Mouse (Mus musculus): ENCODE results near the gene Slc16a14. TPM values are rescaled to one million over a fixed set of nuclear protein-coding genes. Genes with fewer than 3 reads are reported as not detected.

Gene Slc16a14
- polyA plus RNA-seq, 1 experiment from 2014 or later: 0.27 TPM

DNA sequence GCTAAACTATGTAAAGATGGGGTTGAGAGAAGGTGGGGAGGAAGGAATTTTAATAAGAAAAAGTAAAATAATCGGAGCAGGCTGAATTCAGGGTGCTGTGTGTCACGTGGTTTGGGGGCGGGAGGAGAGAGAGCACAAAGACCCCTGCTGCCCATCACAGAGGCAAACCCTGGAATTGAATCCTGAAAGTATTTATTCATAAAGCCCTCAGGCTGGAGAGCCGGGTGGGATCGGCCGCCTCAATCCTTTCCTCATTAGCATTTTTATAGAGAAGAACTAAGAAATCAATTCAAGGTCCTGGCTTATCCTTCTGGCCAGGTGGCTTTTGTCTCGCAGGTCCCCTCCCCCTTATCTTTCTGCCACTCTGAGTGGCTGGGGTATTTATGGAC lies 44.9 kb downstream of the Slc16a14 start:
- Histone ChIP-seq H3K4me1 (ENCODE audit: control insufficient read depth, insufficient read depth, low read length) (no peaks in the 10 kb centered on the region), H3K27me3 (replicated peaks; ENCODE audit: control insufficient read depth, insufficient read depth, low read length) (no peaks in the 10 kb centered on the region), H3K4me3 (ENCODE audit: low read length) (no peak overlapping the region), H3K4me2 (ENCODE audit: low read depth, low read length) (no peak overlapping the region), H3K9me3 (ENCODE audit: control insufficient read depth, low read length) (no peaks in the 10 kb centered on the region), H3K36me3 (ENCODE audit: control insufficient read depth, insufficient read depth, low read length) (no peaks in the 10 kb centered on the region), H3K9ac (ENCODE audit: low read depth, low read length) (no peak overlapping the region), H3K27ac (ENCODE audit: low read length) (no peak overlapping the region)
- no peak for ATAC-seq
- 39% methylated on average over 7 of the region's 7 CpGs for WGBS

DNA sequence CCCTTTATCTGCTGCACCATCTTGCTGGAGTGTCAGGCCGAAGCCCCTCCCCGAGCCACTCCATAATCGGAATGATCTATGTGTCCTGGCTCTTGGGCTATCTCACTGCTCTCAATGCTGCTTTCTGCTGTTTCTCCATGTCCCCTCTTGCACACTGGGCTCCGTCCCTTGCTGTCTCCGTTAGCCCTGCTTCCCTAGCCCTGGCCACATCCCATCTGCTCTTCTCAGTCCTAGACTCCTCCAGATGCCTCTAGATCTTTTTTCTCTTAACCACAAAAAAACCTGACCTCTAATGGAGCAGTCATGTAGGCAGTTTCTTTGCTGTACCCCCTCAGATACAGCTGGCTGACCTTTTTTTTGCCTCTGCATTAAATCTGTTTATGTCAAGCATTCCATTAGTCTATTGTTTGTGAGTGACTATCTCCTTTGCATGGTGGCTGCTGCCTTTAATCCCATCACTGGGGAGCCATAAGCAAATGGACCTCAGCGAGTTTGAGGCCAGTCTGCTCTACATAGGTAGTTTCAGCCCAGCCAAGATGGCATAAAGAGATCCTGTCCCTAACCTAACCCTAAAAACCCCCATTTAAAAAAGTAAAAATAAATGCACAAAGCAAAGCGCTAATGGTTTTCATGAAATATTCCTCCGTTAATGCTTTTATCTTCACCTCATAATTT lies 45.5 kb downstream of the Slc16a14 start:
- no peak overlapping the region for H3K9ac ChIP-seq (ENCODE audit: low read depth, low read length)
- no peak overlapping the region for H3K4me2 ChIP-seq (ENCODE audit: low read depth, low read length)
- no peaks in the 10 kb centered on the region for H3K36me3 ChIP-seq (ENCODE audit: control insufficient read depth, insufficient read depth, low read length)
- H3K4me1 ChIP-seq (ENCODE audit: control insufficient read depth, insufficient read depth, low read length): no peaks in the 10 kb centered on the region
- H3K4me3 ChIP-seq (ENCODE audit: low read length): no peak overlapping the region
- no peaks in the 10 kb centered on the region for H3K27me3 ChIP-seq (replicated peaks; ENCODE audit: control insufficient read depth, insufficient read depth, low read length)
- H3K9me3 ChIP-seq (ENCODE audit: control insufficient read depth, low read length): no peaks in the 10 kb centered on the region
- ATAC-seq: no peak
- WGBS: 61% methylated on average over 8 of the region's 8 CpGs
- no peak overlapping the region for H3K27ac ChIP-seq (ENCODE audit: low read length)

DNA sequence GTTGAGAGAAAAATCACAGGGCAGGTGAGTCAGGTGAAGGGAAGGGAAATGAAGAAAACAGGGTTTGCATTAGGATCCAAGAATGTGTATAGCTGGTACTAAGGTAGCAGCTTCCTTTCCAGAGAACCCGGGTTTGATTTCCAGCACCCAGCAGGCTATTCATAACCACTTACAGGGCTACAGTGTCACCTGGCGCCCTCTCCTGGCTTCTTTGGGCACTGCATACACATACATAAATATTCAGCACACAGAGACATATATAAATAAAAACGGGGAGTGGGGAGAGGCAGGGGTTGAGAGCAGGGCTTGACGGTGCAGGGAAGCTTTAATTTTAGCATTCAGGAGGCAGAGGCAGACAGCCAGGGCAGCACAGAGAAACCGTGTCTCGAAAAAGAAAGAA lies 49.0 kb downstream of the Slc16a14 start:
- no peaks in the 10 kb centered on the region for H3K4me1 ChIP-seq (ENCODE audit: control insufficient read depth, insufficient read depth, low read length)
- no peak overlapping the region for H3K9ac ChIP-seq (ENCODE audit: low read depth, low read length)
- no peaks in the 10 kb centered on the region for H3K36me3 ChIP-seq (ENCODE audit: control insufficient read depth, insufficient read depth, low read length)
- no peaks in the 10 kb centered on the region for H3K9me3 ChIP-seq (ENCODE audit: control insufficient read depth, low read length)
- H3K27ac ChIP-seq (ENCODE audit: low read length): no peak overlapping the region
- no peak overlapping the region for H3K4me2 ChIP-seq (ENCODE audit: low read depth, low read length)
- H3K4me3 ChIP-seq (ENCODE audit: low read length): no peak overlapping the region
- 87% methylated on average over 6 of the region's 6 CpGs for WGBS
- no peaks in the 10 kb centered on the region for H3K27me3 ChIP-seq (replicated peaks; ENCODE audit: control insufficient read depth, insufficient read depth, low read length)
- no peak for ATAC-seq

DNA sequence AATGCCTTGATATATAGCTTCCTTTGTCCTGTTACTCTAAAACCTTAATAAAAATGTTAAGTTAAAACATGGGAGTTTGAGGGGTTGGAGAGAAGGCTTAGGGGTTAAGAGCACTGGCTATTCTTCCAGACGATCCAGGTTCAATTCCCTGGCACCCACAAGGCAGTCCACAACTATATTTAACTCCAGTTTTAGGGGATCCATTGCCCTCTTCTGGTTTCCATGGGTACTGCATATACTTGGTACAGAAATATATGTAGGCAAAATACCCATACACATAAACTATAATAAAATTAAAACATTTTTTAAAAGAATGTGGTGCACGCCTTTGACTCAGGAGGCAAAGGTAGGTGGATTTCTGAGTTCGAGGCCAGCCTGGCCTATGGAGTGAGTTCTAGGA lies 49.8 kb downstream of the Slc16a14 start:
- no peaks in the 10 kb centered on the region for H3K4me1 ChIP-seq (ENCODE audit: control insufficient read depth, insufficient read depth, low read length)
- no peak overlapping the region for H3K9ac ChIP-seq (ENCODE audit: low read depth, low read length)
- H3K4me2 ChIP-seq (ENCODE audit: low read depth, low read length): no peak overlapping the region
- H3K27me3 ChIP-seq (replicated peaks; ENCODE audit: control insufficient read depth, insufficient read depth, low read length): no peaks in the 10 kb centered on the region
- H3K9me3 ChIP-seq (ENCODE audit: control insufficient read depth, low read length): no peaks in the 10 kb centered on the region
- no peak overlapping the region for H3K4me3 ChIP-seq (ENCODE audit: low read length)
- WGBS: 83% methylated on average over 3 of the region's 3 CpGs
- H3K36me3 ChIP-seq (ENCODE audit: control insufficient read depth, insufficient read depth, low read length): no peaks in the 10 kb centered on the region
- no peak overlapping the region for H3K27ac ChIP-seq (ENCODE audit: low read length)
- ATAC-seq: no peak

DNA sequence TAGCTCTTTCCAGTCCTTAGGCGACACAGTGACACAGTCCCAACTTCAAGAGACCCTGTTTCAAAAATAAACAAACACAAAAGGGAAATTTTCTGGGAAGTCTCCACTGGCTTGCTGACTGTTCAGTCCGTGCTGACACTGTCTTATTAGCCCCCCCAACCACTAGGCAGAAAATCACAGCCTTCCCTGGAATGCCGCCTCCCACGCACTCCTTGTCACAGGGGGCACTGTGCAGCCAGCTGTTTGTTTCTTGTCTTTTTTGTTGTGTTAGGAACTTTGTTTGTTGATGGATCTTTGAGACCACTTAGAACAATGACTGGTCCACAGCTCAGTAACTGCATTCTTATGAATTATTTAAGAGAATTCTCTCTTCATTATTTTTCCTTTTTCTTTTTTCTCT lies 51.0 kb downstream of the Slc16a14 start:
- Histone ChIP-seq H3K27me3 (replicated peaks; ENCODE audit: control insufficient read depth, insufficient read depth, low read length) (no peaks in the 10 kb centered on the region), H3K4me2 (ENCODE audit: low read depth, low read length) (no peak overlapping the region), H3K36me3 (ENCODE audit: control insufficient read depth, insufficient read depth, low read length) (no peaks in the 10 kb centered on the region), H3K9ac (ENCODE audit: low read depth, low read length) (no peak overlapping the region), H3K27ac (ENCODE audit: low read length) (no peak overlapping the region), H3K4me3 (ENCODE audit: low read length) (no peak overlapping the region), H3K4me1 (ENCODE audit: control insufficient read depth, insufficient read depth, low read length) (no peaks in the 10 kb centered on the region), H3K9me3 (ENCODE audit: control insufficient read depth, low read length) (no peaks in the 10 kb centered on the region)
- WGBS: 68% methylated on average over 4 of the region's 4 CpGs
- ATAC-seq: no peak

DNA sequence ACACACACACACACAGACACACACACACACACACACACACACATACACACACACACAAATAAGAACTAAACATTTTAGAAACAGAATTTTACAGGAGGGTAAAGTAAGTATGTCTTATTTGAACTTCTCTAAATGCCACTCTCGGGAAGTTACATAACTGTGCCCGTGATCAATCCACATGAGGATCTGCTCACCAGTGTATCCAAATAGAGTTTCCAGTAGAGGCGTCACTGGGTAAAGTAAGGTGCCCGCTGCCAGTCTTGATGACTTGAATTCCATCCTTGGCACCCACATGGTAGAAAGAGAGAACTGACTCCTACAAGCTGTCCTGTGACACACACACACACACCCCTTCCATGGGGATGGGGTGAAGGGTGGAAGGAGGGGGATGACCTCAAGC lies 52.0 kb downstream of the Slc16a14 start:
- WGBS: 89% methylated on average over 4 of the region's 4 CpGs

DNA sequence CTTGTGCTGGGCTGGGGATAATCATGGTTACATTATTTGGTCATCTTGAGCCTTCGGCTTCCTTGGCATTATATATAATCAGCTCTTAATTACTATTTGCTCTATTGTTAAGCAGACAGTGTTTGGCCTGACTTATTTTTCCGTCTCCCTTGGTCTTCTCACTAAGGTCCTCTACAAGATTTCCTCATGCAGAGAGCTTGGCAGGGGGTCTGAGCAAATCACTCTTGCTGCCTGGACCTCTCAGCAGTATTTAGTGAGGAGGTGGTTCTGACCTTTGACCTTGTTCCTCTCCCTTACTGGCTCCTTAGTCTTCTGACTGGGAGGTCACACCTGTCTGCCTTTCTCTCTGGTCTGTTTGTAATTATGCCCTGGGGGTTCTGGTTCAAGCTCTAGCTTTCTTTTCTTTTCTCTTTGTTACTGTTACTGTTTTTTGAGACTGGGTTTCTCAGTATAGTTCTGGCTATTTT lies 52.8 kb downstream of the Slc16a14 start:
- no peaks in the 10 kb centered on the region for H3K27me3 ChIP-seq (replicated peaks; ENCODE audit: control insufficient read depth, insufficient read depth, low read length)
- WGBS: 65% methylated on average over 2 of the region's 2 CpGs
- no peaks in the 10 kb centered on the region for H3K36me3 ChIP-seq (ENCODE audit: control insufficient read depth, insufficient read depth, low read length)
- H3K9ac ChIP-seq (ENCODE audit: low read depth, low read length): no peak overlapping the region
- no peak overlapping the region for H3K4me2 ChIP-seq (ENCODE audit: low read depth, low read length)
- no peaks in the 10 kb centered on the region for H3K4me1 ChIP-seq (ENCODE audit: control insufficient read depth, insufficient read depth, low read length)
- no peak overlapping the region for H3K27ac ChIP-seq (ENCODE audit: low read length)
- H3K4me3 ChIP-seq (ENCODE audit: low read length): no peak overlapping the region
- no peaks in the 10 kb centered on the region for H3K9me3 ChIP-seq (ENCODE audit: control insufficient read depth, low read length)
- no peak for ATAC-seq

More for the DNA sequence above, 52.0 kb downstream of the Slc16a14 start:
- Histone ChIP-seq H3K36me3 (ENCODE audit: control insufficient read depth, insufficient read depth, low read length) (no peaks in the 10 kb centered on the region), H3K27ac (ENCODE audit: low read length) (no peak overlapping the region), H3K9me3 (ENCODE audit: control insufficient read depth, low read length) (no peaks in the 10 kb centered on the region), H3K27me3 (replicated peaks; ENCODE audit: control insufficient read depth, insufficient read depth, low read length) (no peaks in the 10 kb centered on the region), H3K4me3 (ENCODE audit: low read length) (no peak overlapping the region), H3K9ac (ENCODE audit: low read depth, low read length) (no peak overlapping the region), H3K4me1 (ENCODE audit: control insufficient read depth, insufficient read depth, low read length) (no peaks in the 10 kb centered on the region), H3K4me2 (ENCODE audit: low read depth, low read length) (no peak overlapping the region)
- ATAC-seq: no peak

DNA sequence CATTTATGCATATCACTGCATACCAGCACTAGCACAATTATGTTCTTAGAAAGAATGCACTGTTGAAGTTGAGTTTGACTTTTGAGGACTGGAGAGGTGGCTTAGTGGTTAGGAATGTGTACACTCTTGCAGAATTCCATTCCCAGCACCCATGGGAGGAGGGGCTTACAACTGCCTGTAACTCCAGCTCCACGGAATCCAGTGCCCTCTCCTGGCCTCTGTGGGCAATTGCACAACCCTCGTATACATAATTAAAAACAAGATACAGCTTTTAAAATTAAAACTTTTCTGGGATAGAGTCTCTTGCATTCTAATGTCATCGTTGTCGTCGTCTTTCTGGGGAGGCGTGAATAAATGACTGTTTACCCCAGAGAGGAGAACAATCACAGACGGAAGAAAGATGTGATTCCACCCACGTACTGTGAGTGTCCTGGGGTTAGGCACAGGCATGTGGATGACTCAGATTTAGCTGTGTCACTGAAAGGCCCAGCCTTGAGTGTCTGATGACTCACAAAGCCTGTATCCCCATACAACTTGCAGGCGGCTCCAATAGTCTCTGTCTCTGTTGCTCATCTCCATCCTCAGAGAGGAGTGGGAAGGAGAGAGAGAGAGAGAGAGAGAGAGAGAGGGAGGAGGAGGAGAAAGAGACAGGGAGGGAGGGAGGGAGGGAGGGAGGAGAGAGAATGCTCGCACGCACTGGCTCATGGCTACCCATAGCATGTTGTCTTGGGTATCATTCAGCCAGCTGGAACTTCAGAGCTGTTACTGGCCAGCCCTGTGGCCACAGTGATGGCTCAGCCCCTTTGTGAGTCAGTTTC lies 53.5 kb downstream of the Slc16a14 start:
- H3K9me3 ChIP-seq (ENCODE audit: control insufficient read depth, low read length): no peaks in the 10 kb centered on the region
- H3K27ac ChIP-seq (ENCODE audit: low read length): no peak overlapping the region
- H3K36me3 ChIP-seq (ENCODE audit: control insufficient read depth, insufficient read depth, low read length): no peaks in the 10 kb centered on the region
- H3K27me3 ChIP-seq (replicated peaks; ENCODE audit: control insufficient read depth, insufficient read depth, low read length): no peaks in the 10 kb centered on the region
- ATAC-seq: no peak
- WGBS: 70% methylated on average over 11 of the region's 11 CpGs
- H3K4me2 ChIP-seq (ENCODE audit: low read depth, low read length): no peak overlapping the region
- H3K9ac ChIP-seq (ENCODE audit: low read depth, low read length): no peak overlapping the region
- no peaks in the 10 kb centered on the region for H3K4me1 ChIP-seq (ENCODE audit: control insufficient read depth, insufficient read depth, low read length)
- H3K4me3 ChIP-seq (ENCODE audit: low read length): no peak overlapping the region

DNA sequence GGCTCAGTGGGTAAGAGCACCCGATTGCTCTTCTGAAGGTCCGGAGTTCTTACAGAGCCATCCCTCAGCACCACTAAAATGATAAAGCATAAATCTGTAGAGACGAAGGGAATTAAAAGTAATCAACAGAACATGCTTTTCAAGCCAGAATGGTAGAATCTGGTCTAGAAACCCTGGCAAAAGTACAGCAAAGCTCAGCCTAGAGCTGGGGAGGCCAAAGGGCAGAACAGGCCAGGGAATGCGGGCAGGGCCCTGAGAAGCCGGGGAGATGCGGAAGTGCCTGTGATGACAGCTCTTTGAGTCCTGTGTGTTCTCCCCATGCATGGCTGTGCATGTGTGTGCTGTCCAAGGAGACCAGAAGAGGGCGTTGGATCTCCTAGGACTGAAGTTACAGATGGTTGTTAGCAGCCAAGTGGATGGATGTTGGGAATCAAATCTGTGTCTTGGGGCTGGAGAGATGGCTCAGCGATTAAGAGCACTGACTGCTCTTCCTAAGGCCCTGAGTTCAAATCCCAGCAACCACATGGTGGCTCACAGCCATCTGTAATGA lies 55.3 kb downstream of the Slc16a14 start:
- H3K36me3 ChIP-seq (ENCODE audit: control insufficient read depth, insufficient read depth, low read length): no peaks in the 10 kb centered on the region
- no peaks in the 10 kb centered on the region for H3K27me3 ChIP-seq (replicated peaks; ENCODE audit: control insufficient read depth, insufficient read depth, low read length)
- H3K9ac ChIP-seq (ENCODE audit: low read depth, low read length): no peak overlapping the region
- no peak for ATAC-seq
- 91% methylated on average over 8 of the region's 8 CpGs for WGBS
- H3K9me3 ChIP-seq (ENCODE audit: control insufficient read depth, low read length): no peaks in the 10 kb centered on the region
- no peak overlapping the region for H3K4me2 ChIP-seq (ENCODE audit: low read depth, low read length)
- H3K27ac ChIP-seq (ENCODE audit: low read length): no peak overlapping the region
- no peak overlapping the region for H3K4me3 ChIP-seq (ENCODE audit: low read length)
- H3K4me1 ChIP-seq (ENCODE audit: control insufficient read depth, insufficient read depth, low read length): no peaks in the 10 kb centered on the region
